Mouse (Mus musculus) cerebellum, adult 2 months (tissue): ENCODE results near the gene Terb1. TPM values are rescaled to one million over a fixed set of nuclear protein-coding genes. Genes with fewer than 3 reads are reported as not detected.

Experiments used
- DNase-seq, 2 experiments: peaks; one replicate each; pipeline ENCODE4 v3.0.0; 2021
- H3K27ac ChIP-seq: fragments of 200-500 bp; 2 replicates; pipeline ENCODE4 v1.5.1; 2012; ENCODE audit warnings: low read length, control low read depth, inconsistent platforms; ENCODE audit not compliant: insufficient read depth
- H3K27me3 ChIP-seq: fragments of 200-500 bp; 2 replicates; pipeline ENCODE4 v1.6.1; 2012; ENCODE audit warnings: inconsistent platforms, mild to moderate bottlenecking, low read length, moderate library complexity; ENCODE audit not compliant: control insufficient read depth, insufficient read depth
- H3K4me1 ChIP-seq: fragments of 200-500 bp; 2 replicates; pipeline ENCODE4 v1.6.1; 2011; ENCODE audit warnings: low read length; ENCODE audit not compliant: control insufficient read depth, insufficient read depth
- H3K4me3 ChIP-seq: fragments of 200-500 bp; replicated peaks from 2 replicates; pipeline ENCODE3; 2011; ENCODE audit warnings: mild to moderate bottlenecking, low read depth, low read length, control low read depth; ENCODE audit not compliant: insufficient read depth
- CTCF ChIP-seq: fragments of 200-500 bp; IDR thresholded peaks from 2 replicates; pipeline ENCODE4 v1.5.1; 2011; ENCODE audit warnings: low read depth, mild to moderate bottlenecking, control low read depth, low read length, moderate library complexity, borderline replicate concordance; ENCODE audit not compliant: insufficient read depth
- POLR2A ChIP-seq: fragments of 200-500 bp; IDR thresholded peaks from 2 replicates; pipeline ENCODE4 v1.6.1; 2011; ENCODE audit warnings: low read length, control low read depth, borderline replicate concordance; ENCODE audit not compliant: insufficient read depth
- whole genome bisulfite sequencing: fragments of 180-500 bp; shearing (Covaris S2); methylation state at CpG from one replicate; pipeline ENCODE4 v1.1.7; 2018; 5-methylcytosine and 5-hydroxymethylcytosine counted together
- polyA plus RNA-seq: library from polyadenylated mRNA; depleted of rRNA; stranded (reverse); fragments of >200 nt; gene quantifications from 2 replicates; pipeline ENCODE4 v1.2.3, GENCODE M21; 2012

Gene Terb1
- polyA plus RNA-seq, 1 experiment, result 0.23 TPM

DNA sequence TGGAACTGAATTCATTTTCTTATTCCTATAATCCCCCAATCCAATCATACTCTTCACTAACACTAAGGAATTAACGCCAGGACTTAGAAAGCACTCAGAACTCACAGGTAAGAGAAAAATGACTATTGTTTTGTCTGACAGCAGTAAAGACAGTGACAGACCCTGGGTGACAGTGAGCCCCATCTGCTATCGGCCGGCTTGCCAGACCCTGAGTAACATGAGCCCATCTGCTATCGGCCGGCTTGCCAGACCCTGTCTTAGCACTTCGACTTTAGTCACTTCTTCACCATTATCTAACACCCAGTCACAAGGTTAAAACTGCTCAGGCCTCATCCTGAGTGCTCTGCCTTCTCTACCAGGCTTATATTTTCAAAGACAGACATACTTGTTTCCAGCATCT lies 20.0 kb upstream of the Terb1 start:
- Histone ChIP-seq H3K27me3 (no peaks in the 10 kb centered on the region), H3K27ac (peak overlapping the region; percentile 68), H3K4me1 (peaks cover 8% of the 10 kb centered on the region; the same call in 1 of the 2 replicates), H3K4me3 (no peak overlapping the region)
- peak; percentile 83 to 91 for DNase-seq
- WGBS, result 9% methylated on average over 6 of the region's 6 CpGs
- TF ChIP-seq CTCF (no peak), POLR2A (no peak)

DNA sequence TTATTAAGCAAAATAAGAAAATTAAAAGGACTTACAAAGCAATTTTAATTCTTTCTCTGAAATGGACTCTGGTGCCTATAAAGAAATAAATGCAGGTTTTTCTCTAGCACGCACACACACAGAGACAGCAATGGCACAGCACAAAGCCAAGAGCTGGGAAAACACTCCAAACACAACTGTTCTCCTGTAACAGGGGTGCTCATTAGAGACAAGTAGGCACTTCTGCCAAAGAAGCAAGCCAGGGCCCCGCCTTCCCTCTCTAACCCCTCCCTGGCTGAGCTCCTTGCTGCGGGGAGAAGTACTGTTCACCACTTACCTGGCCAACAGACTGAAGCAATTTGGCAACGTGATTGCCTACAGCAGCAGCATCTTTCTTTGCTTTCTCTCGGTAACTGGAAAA lies 8.2 kb upstream of the Terb1 start:
- Histone ChIP-seq H3K4me3 (no peak overlapping the region), H3K4me1 (peaks cover 3% of the 10 kb centered on the region; the same call in 1 of the 2 replicates), H3K27ac (no peak overlapping the region), H3K27me3 (no peaks in the 10 kb centered on the region)
- DNase-seq, result no peak
- TF ChIP-seq CTCF (no peak), POLR2A (no peak)
- WGBS, result 31% methylated on average over 5 of the region's 5 CpGs

- H3K4me3 ChIP-seq, result peak overlapping the region; percentile 73
- TF ChIP-seq CTCF (no peak), POLR2A (no peak)
- peaks cover 2% of the 10 kb centered on the region; the same call in 1 of the 2 replicates for H3K4me1 ChIP-seq
- no peak overlapping the region for H3K27ac ChIP-seq
- 64% methylated on average over 3 of the region's 3 CpGs for WGBS
- no peak for DNase-seq
- H3K27me3 ChIP-seq, result no peaks in the 10 kb centered on the region
These were observed 424 bp upstream of the Terb1 start for GRCm38 (mm10) chr8:104510134-104510533.

- Histone ChIP-seq H3K4me1 (no peaks in the 10 kb centered on the region), H3K4me3 (no peak overlapping the region), H3K27me3 (no peaks in the 10 kb centered on the region), H3K27ac (no peak overlapping the region)
- DNase-seq, result no peak
- TF ChIP-seq POLR2A, result no peak
- WGBS, result 58% methylated on average over 1 of the region's 1 CpGs
These were observed 30.6 kb downstream of the Terb1 start for GRCm38 (mm10) chr8:104479091-104479490.

DNA sequence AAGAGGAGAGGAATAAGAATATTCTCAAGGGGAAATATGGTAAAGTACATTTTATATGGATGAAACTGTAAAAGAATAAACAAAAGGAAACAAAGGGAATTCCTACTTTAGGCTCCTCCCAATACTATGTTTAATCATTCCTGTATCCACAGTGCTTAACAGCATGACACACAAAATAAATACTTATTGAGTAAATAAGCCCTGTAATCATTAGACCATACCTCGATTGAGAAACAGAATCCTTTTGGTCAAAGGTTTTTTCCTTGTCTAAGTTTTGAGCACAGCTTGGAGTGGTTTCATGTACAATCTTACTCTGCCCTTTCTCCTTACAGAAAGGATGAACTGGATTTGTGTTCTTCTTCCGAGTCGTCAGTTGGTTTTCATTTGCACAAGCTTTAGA lies 37.2 kb downstream of the Terb1 start:
- no peaks in the 10 kb centered on the region for H3K27me3 ChIP-seq
- no peak for DNase-seq
- no peaks in the 10 kb centered on the region for H3K4me1 ChIP-seq
- 86% methylated on average over 3 of the region's 3 CpGs for WGBS
- H3K4me3 ChIP-seq, result no peak overlapping the region
- TF ChIP-seq POLR2A (no peak), CTCF (no peak)
- H3K27ac ChIP-seq, result no peak overlapping the region

DNA sequence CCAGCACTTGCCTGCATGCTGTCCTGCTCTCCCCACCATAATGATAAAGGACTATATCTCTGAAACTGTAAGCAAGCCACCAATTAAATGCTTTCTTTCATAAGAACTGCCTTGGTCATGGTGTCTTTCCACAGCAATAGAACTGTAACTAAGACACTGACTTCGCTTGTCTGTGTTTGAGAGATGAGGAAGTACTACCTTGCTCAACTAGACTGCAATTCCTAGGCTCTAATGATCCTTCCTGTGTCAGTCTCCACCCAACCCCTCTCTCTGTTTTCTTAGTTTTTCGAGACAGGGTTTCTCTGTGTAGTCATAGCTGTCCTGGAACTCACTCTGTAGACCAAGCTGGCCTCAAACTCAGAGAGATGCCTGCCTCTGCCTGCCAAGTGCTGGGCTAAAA lies 42.2 kb downstream of the Terb1 start:
- WGBS, result 82% methylated on average over 2 of the region's 2 CpGs
- no peak for DNase-seq
- TF ChIP-seq CTCF, result no peak
- TF ChIP-seq POLR2A, result no peak
- H3K27ac ChIP-seq, result no peak overlapping the region
- H3K4me3 ChIP-seq, result no peak overlapping the region
- H3K27me3 ChIP-seq, result no peaks in the 10 kb centered on the region
- no peaks in the 10 kb centered on the region for H3K4me1 ChIP-seq

DNA sequence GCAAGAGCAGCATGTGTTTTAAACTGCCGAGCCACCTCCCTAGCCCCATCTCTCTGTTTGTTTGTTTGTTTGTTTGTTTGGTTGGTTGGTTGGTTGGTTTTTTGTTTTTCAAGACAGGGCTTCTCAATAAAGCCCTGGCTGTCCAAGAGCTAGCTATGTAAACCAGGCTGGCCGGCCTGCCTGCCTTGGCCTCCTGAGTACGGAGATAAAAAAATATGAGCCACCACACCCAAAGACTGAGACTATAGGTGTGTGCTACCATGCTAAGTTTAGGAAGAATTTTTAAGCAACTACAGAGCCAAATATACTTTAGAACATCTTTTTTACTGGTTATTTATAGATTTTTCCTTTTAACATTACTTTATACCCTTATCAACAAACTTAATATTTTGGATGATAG lies 57.5 kb downstream of the Terb1 start:
- Histone ChIP-seq H3K27me3 (no peaks in the 10 kb centered on the region), H3K4me1 (no peaks in the 10 kb centered on the region), H3K4me3 (no peak overlapping the region), H3K27ac (no peak overlapping the region)
- 85% methylated on average over 3 of the region's 3 CpGs for WGBS
- DNase-seq, result no peak
- TF ChIP-seq CTCF, result no peak
- TF ChIP-seq POLR2A, result no peak

- DNase-seq, result no peak
- Histone ChIP-seq H3K27me3 (no peaks in the 10 kb centered on the region), H3K27ac (no peak overlapping the region), H3K4me3 (no peak overlapping the region), H3K4me1 (no peaks in the 10 kb centered on the region)
- WGBS, result 70% methylated on average over 3 of the region's 3 CpGs
- TF ChIP-seq CTCF (no peak), POLR2A (no peak)
These were observed 60.9 kb downstream of the Terb1 start for GRCm38 (mm10) chr8:104448796-104449195.

GRCm38 (mm10) chr8:104446016-104446415 lies 63.7 kb downstream of the Terb1 start:
- 86% methylated on average over 3 of the region's 3 CpGs for WGBS
- Histone ChIP-seq H3K4me3 (no peak overlapping the region), H3K4me1 (peaks cover 3% of the 10 kb centered on the region), H3K27ac (no peak overlapping the region), H3K27me3 (no peaks in the 10 kb centered on the region)
- no peak for DNase-seq
- no peak for TF ChIP-seq CTCF
- no peak for TF ChIP-seq POLR2A
